17 mouse cellular contexts compared by ENCODE assay signal in the genomic region with DNA sequence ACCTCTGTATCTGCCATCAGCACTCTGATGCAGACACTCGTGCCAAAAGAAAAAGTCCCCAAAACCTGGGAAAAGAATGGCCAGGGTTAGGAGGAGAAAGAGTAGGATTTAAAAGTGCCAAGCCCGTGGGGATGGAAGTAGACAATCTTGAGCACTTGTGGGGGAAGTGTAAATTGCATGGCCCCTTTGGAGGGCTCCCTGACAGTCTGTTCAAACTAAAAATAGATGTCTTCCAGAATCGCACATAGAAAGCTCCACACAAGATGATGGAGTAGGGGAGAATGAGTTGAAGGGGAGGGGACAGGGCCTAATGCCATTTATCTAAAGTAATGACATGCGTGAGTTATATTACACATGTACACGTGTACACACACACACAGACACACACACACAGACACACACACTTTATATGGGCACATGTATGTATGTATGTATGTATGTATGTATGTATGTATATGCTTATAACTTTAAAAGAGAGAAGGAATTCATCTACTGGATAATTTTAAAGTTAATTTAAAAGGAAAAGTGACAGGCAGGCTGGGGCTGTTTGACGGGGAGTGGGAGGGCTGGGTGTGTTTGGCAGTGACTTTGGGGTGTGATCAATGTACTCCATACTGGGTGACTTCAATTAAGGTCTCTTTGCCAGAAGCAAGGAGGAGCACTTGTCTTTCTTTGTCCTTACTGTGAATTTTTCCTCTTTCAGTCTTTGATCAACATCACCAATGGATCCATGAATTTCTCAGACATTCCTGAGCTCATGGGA.
"Had no signal": no experiment of that assay in that cellular context is flagged by ENCODE, and none has a peak within 500 bp of the region (broad histone marks: within the 10 kb centered on the region; RNA-seq: fewer than 3 reads in every experiment).

No protein-coding gene starts in this region.

- H3K27me3 ChIP-seq: limb, embryonic 12.5 days; liver, embryonic 13.5 days; lung, embryonic 15.5 days; midbrain, embryonic 15.5 days; neural tube, embryonic 12.5 days had no signal

- DNase-seq: kidney, adult 8-10 months; kidney, postnatal 4 days; liver; liver, embryonic 13.5 days; liver, postnatal 0 days; lung, postnatal 14 days; thymus, adult 2 months; thymus, postnatal 25 days had no signal

- H3K9ac ChIP-seq: limb, embryonic 12.5 days; liver, embryonic 13.5 days; liver, postnatal 0 days; lung, embryonic 15.5 days; midbrain, embryonic 15.5 days; neural tube, embryonic 12.5 days; stomach, embryonic 15.5 days had no signal

- H3K27ac ChIP-seq: layer of hippocampus, adult 2 months; limb, embryonic 12.5 days; liver, embryonic 13.5 days; lung, embryonic 15.5 days; macrophage; midbrain, embryonic 15.5 days; neural tube, embryonic 12.5 days; stomach, embryonic 15.5 days had no signal

- H3K36me3 ChIP-seq: limb, embryonic 12.5 days; liver, embryonic 13.5 days; lung, embryonic 15.5 days; midbrain, embryonic 15.5 days; neural tube, embryonic 12.5 days; stomach, embryonic 15.5 days had no signal

- H3K4me1 ChIP-seq: midbrain, embryonic 15.5 days; neural tube, embryonic 12.5 days had no signal

- H3K4me3 ChIP-seq: layer of hippocampus, adult 2 months; limb, embryonic 12.5 days; liver, embryonic 13.5 days; lung, embryonic 15.5 days; megakaryocyte, embryonic 14.5 days; midbrain, embryonic 15.5 days; neural tube, embryonic 12.5 days; stomach, embryonic 15.5 days had no signal

- H3K9me3 ChIP-seq: limb, embryonic 12.5 days; liver, embryonic 13.5 days; lung, embryonic 15.5 days; megakaryocyte, embryonic 14.5 days; midbrain, embryonic 15.5 days; neural tube, embryonic 12.5 days; stomach, embryonic 15.5 days had no signal

- ATAC-seq: liver, postnatal 0 days; midbrain, embryonic 15.5 days had no signal

- H3K4me2 ChIP-seq: limb, embryonic 12.5 days; liver, embryonic 13.5 days; lung, embryonic 15.5 days; midbrain, embryonic 11.5 days; midbrain, embryonic 15.5 days; neural tube, embryonic 12.5 days; stomach, embryonic 15.5 days had no signal
